Mouse (Mus musculus) kidney, embryonic 14.5 days (tissue): Measurements from ENCODE around the gene Camkk1. TPM values are rescaled to one million over a fixed set of nuclear protein-coding genes. Genes with fewer than 3 reads are reported as not detected.

Source experiments
- ATAC-seq: fragments of 200-750 bp; cut with Nextera tagmentation; 2 replicates; pipeline ENCODE4 v1.8.0; 2017; ENCODE audit warnings: moderate number of reproducible peaks, mild to moderate bottlenecking, moderate TSS enrichment, moderate library complexity; ENCODE audit not compliant: low FRiP score, low TSS enrichment
- H3K27ac ChIP-seq: fragments of 300-500 bp; sonication (generic); 2 replicates; pipeline ENCODE4 v1.5.1; 2014; ENCODE audit warnings: low read depth, mild to moderate bottlenecking, low read length, moderate library complexity, mixed read lengths
- H3K27me3 ChIP-seq: fragments of 300-500 bp; sonication (generic); 2 replicates; pipeline ENCODE4 v1.6.1; 2014; ENCODE audit warnings: mild to moderate bottlenecking, low read length; ENCODE audit not compliant: control insufficient read depth, insufficient read depth
- H3K36me3 ChIP-seq: fragments of 300-500 bp; sonication (generic); 2 replicates; pipeline ENCODE4 v1.6.1; 2014; ENCODE audit warnings: low read length, mixed read lengths; ENCODE audit not compliant: control insufficient read depth, insufficient read depth
- H3K4me1 ChIP-seq: fragments of 300-500 bp; sonication (generic); 2 replicates; pipeline ENCODE4 v1.6.1; 2014; ENCODE audit warnings: low read length, mixed read lengths; ENCODE audit not compliant: control insufficient read depth, insufficient read depth
- H3K4me2 ChIP-seq: fragments of 300-500 bp; sonication (generic); replicated peaks from 2 replicates; pipeline ENCODE4 v1.6.1; 2014; ENCODE audit warnings: low read depth, mild to moderate bottlenecking, low read length
- H3K4me3 ChIP-seq: fragments of 300-500 bp; sonication (generic); 2 replicates; pipeline ENCODE4 v1.5.1; 2014; ENCODE audit warnings: mild to moderate bottlenecking, low read length
- H3K9ac ChIP-seq: fragments of 300-500 bp; sonication (generic); 2 replicates; pipeline ENCODE4 v1.6.1; 2014; ENCODE audit warnings: low read depth, mild to moderate bottlenecking, low read length, moderate library complexity
- H3K9me3 ChIP-seq: fragments of 300-500 bp; sonication (generic); 2 replicates; pipeline ENCODE4 v1.6.1; 2016; ENCODE audit warnings: low read length; ENCODE audit not compliant: control insufficient read depth
- WGBS: fragments of 180-500 bp; shearing (Covaris S2); extraction: QIAGEN DNeasy Blood & Tissue Kit; methylation state at CpG from one replicate; pipeline ENCODE4 v1.1.7; 2014; 5-methylcytosine and 5-hydroxymethylcytosine counted together
- polyA plus RNA-seq: library from polyadenylated mRNA; unstranded; fragments of >200 nt; fragmentation: Nextera tagmentation; extraction: Ambion mirVana; gene quantifications from 2 replicates; pipeline ENCODE4 v1.2.1, GENCODE M21; 2014

Gene Camkk1
- polyA plus RNA-seq, 1 experiment from 2014 or later = 2.8 TPM

DNA sequence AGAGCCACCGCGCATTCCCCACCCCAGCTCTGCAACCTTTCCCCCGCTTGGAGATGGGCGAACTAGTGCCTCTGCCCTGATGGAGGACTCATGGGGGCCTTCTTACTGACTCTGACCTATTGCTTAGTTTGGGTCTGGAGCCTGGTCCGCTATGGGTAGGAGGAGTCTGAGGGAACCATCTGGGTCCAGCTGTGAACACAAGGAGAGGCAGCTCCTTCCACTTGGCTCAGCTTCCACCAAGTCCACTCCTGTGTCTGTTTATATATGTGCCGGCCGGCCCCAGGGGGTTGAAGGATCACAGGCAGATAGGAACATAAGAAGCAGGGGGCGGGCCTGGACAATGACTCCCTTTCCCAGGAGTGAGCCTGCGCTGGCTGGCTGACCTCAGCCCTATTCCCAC, 26.8 kb upstream of the Camkk1 start:
- 33% methylated on average over 9 of the region's 9 CpGs for WGBS
- no peaks in the 10 kb centered on the region for H3K27me3 ChIP-seq
- ATAC-seq = peak; percentile 63

DNA sequence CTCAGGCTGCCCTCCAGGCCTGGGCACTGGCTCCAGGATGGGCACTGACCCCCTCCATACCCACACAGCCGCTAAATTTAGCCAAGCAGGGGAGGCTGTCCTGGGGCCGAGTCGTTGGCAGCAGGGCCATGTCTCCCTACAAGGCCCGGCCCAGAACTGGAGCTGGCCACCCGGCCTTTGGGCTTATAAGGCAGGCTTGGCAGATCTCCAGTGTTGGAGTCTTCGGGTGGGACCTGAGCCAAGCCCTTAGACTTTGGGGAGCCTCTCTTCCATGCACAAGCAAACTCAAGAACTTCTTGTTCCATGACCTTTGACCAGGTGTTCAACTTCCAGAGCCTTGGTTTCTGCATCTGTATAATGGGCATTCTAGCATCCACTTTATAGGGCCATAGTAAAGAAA, 22.5 kb upstream of the Camkk1 start:
- no peak overlapping the region for H3K4me2 ChIP-seq
- no peak overlapping the region for H3K4me3 ChIP-seq
- peaks cover 16% of the 10 kb centered on the region for H3K4me1 ChIP-seq
- H3K9ac ChIP-seq = no peak overlapping the region
- H3K27me3 ChIP-seq = no peaks in the 10 kb centered on the region
- no peak overlapping the region for H3K27ac ChIP-seq
- H3K36me3 ChIP-seq = no peaks in the 10 kb centered on the region
- H3K9me3 ChIP-seq = no peaks in the 10 kb centered on the region
- 91% methylated on average over 6 of the region's 6 CpGs for WGBS
- no peak for ATAC-seq

More for the DNA sequence above, 26.8 kb upstream of the Camkk1 start:
- H3K4me3 ChIP-seq = no peak overlapping the region
- peaks cover 14% of the 10 kb centered on the region for H3K4me1 ChIP-seq
- peak overlapping the region; percentile 47; the same call in 1 of the 2 replicates for H3K27ac ChIP-seq
- H3K9ac ChIP-seq = no peak overlapping the region
- no peak overlapping the region for H3K4me2 ChIP-seq
- H3K36me3 ChIP-seq = no peaks in the 10 kb centered on the region
- no peaks in the 10 kb centered on the region for H3K9me3 ChIP-seq

DNA sequence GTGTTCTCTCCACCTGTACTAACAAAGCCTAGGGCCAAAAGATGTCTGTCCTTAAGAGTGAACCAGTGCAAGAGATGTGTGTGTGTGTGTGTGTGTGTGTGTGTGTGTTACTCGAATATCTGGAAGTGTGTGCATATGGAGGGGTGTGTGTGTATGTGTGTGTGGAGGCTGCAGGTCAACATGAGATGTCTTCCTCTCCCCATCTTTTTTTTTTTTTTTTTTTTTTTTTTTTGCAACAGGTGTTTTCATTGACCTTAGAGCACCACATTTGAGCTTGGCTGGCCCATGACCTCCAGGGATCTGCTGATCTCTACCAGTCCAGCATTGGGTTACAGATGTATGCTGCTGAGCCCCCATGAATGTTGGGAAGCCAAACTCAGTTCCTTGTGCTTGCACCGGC, 22.0 kb upstream of the Camkk1 start:
- Histone ChIP-seq H3K27me3 (no peaks in the 10 kb centered on the region), H3K9ac (no peak overlapping the region), H3K36me3 (no peaks in the 10 kb centered on the region), H3K4me1 (peaks cover 16% of the 10 kb centered on the region), H3K4me2 (no peak overlapping the region), H3K27ac (no peak overlapping the region), H3K4me3 (no peak overlapping the region), H3K9me3 (no peaks in the 10 kb centered on the region)
- ATAC-seq = no peak
- WGBS = 87% methylated on average over 2 of the region's 2 CpGs

DNA sequence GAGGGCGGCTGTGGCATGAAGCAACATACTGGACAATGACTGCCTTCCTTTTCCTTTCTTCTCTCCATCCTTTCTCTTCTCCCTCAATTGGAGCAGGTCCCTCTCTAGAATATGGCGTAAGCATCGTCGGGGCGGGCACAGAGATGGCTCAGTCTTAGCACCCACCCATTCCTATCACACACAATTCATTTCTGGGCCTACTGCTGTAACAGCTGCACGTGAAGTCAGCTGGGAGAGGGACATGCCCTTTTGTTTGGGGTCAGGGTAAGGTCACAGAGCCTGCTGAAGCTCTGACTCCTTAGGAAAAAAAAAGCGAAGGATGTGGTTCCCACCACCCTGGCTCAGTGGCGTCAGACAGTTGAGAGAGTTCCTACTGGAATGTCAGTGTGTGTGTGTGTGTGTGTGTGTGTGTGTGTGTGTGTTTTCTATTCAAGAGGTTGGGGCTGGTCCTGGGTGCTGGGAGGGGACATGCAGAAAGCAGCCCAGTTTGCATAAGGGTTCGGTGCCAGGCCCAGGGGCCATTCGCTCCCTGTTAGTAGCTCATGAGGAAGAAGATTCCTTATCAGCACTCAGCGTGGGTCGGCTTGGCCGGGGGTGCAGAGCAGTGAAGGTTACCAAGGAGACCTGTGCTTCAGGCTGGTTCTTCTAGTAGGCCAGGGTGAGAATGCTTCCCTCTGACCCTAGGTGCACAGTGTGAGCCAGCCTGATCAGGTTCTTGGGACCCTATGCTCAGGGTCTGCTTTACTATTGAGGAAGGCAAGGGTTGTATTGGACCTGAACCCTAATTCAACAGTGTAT, 21.1 kb upstream of the Camkk1 start:
- H3K4me3 ChIP-seq = no peak overlapping the region
- no peak for ATAC-seq
- no peak overlapping the region for H3K4me2 ChIP-seq
- no peak overlapping the region for H3K27ac ChIP-seq
- no peaks in the 10 kb centered on the region for H3K27me3 ChIP-seq
- no peaks in the 10 kb centered on the region for H3K9me3 ChIP-seq
- H3K4me1 ChIP-seq = peaks cover 9% of the 10 kb centered on the region; the same call in 1 of the 2 replicates
- H3K9ac ChIP-seq = no peak overlapping the region
- no peaks in the 10 kb centered on the region for H3K36me3 ChIP-seq
- WGBS = 67% methylated on average over 13 of the region's 13 CpGs

DNA sequence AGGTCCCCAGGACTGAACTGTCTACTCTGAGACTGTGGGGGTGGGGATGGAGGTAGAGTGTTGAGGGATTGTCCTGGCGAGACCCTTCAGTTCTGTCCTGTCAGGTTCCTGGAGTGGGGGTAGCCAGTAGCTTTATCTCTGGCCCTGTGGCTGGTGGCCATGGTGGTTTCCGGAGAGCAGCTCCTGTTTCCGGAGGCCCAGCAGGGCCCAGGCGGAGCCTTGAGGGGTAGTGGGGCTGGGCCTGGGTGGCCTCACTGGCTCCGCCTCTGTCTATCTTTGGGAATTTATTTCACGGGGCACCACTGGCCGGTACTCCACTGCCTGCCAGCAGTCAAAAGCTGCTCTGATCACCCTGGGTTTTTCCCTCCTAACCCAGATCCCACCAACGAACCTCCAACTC, 20.0 kb upstream of the Camkk1 start, which contains the start of gene P2rx1:
P2rx1 (plus strand) TSS at position 333 of the 400 bp plus-strand sequence.
- no peaks in the 10 kb centered on the region for H3K9me3 ChIP-seq
- no peak within 1 kb of the TSS for H3K27ac ChIP-seq
- 34% methylated on average over 8 of the region's 8 CpGs for WGBS
- no peak within 1 kb of the TSS for H3K4me2 ChIP-seq
- no peaks in the 10 kb centered on the region for H3K36me3 ChIP-seq
- no peak within 1 kb of the TSS for H3K9ac ChIP-seq
- H3K27me3 ChIP-seq = no peaks in the 10 kb centered on the region
- no peak within 1 kb of the TSS for H3K4me3 ChIP-seq
- ATAC-seq = 0 out of 2 replicates have a peak, but pooled peaks have one; percentile 17
- H3K4me1 ChIP-seq = peaks cover 9% of the 10 kb centered on the region; the same call in 1 of the 2 replicates

DNA sequence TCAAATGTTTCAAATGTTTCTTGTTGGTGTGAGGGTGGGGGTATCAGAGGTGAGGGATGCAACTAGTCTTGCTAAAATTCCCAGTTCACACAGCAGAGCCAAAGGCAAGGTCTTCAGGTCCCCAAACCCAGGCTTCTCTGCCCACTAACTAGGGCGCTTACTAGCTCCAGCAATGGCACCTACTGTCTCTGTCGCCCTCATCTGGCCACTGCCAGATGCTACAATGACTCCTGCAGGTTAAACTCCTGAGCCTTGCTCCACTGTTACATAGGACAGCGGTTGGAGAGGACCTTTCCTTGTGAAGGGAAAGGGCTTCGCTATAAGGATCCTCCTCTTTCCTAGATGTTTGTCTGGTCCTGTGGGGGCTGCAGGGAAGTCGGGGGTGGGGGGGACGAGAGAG, 17.8 kb upstream of the Camkk1 start:
- WGBS = 7% methylated on average over 6 of the region's 6 CpGs
- ATAC-seq = 0 out of 2 replicates have a peak, but pooled peaks have one; percentile 25
- Histone ChIP-seq H3K9ac (no peak overlapping the region), H3K4me1 (peaks cover 9% of the 10 kb centered on the region; the same call in 1 of the 2 replicates), H3K9me3 (no peaks in the 10 kb centered on the region), H3K36me3 (no peaks in the 10 kb centered on the region), H3K27me3 (no peaks in the 10 kb centered on the region), H3K4me3 (no peak overlapping the region), H3K27ac (no peak overlapping the region), H3K4me2 (no peak overlapping the region)

DNA sequence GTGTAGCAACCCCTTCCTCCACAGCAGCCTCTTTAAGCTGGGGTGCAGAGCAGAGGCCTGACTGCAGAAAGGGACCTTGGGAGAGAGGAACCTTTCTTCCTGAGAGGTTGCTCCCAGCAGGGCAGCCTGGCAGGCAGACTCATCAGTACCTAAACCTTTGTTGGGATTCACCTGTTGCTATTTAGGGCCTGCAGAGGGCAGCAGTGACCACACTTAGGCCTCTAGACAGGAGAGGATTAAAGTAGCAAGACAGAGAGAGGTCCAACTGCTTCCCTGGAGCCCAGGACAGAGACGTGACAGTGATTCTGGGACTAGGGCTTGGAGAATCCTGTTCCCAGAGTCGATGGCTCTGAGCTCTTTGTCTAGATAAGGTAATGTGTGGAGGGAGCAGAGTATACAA, 12.4 kb upstream of the Camkk1 start:
- Histone ChIP-seq H3K9ac (no peak overlapping the region), H3K36me3 (no peaks in the 10 kb centered on the region), H3K9me3 (no peaks in the 10 kb centered on the region), H3K27ac (no peak overlapping the region), H3K4me1 (no peaks in the 10 kb centered on the region), H3K27me3 (peaks cover 6% of the 10 kb centered on the region; the same call in 1 of the 2 replicates), H3K4me3 (no peak overlapping the region), H3K4me2 (no peak overlapping the region)
- peak; percentile 64 for ATAC-seq
- 10% methylated on average over 2 of the region's 2 CpGs for WGBS

DNA sequence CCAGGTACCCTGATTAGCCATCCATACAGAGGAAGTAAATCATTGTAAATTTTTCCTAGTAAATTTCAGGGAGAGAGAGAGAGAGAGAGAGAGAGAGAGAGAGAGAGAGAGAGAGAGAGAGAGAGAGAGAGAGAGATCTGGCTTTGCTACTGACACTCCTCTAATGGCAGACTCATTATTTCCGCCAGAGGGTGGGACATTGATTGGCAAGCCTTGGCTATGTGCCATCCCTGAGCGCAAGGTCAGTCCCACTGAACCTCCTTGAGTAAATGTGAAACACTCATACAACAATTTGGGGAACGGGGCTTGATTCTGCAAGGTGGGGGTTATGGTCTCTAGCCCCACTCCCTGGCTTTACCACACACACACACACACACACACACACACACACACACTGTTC, 11.7 kb upstream of the Camkk1 start:
- no peak overlapping the region for H3K27ac ChIP-seq
- no peak overlapping the region for H3K9ac ChIP-seq
- H3K27me3 ChIP-seq = peaks cover 6% of the 10 kb centered on the region; the same call in 1 of the 2 replicates
- 70% methylated on average over 3 of the region's 3 CpGs for WGBS
- H3K4me3 ChIP-seq = no peak overlapping the region
- no peaks in the 10 kb centered on the region for H3K36me3 ChIP-seq
- H3K4me2 ChIP-seq = no peak overlapping the region
- H3K4me1 ChIP-seq = no peaks in the 10 kb centered on the region
- H3K9me3 ChIP-seq = no peaks in the 10 kb centered on the region
- no peak for ATAC-seq

DNA sequence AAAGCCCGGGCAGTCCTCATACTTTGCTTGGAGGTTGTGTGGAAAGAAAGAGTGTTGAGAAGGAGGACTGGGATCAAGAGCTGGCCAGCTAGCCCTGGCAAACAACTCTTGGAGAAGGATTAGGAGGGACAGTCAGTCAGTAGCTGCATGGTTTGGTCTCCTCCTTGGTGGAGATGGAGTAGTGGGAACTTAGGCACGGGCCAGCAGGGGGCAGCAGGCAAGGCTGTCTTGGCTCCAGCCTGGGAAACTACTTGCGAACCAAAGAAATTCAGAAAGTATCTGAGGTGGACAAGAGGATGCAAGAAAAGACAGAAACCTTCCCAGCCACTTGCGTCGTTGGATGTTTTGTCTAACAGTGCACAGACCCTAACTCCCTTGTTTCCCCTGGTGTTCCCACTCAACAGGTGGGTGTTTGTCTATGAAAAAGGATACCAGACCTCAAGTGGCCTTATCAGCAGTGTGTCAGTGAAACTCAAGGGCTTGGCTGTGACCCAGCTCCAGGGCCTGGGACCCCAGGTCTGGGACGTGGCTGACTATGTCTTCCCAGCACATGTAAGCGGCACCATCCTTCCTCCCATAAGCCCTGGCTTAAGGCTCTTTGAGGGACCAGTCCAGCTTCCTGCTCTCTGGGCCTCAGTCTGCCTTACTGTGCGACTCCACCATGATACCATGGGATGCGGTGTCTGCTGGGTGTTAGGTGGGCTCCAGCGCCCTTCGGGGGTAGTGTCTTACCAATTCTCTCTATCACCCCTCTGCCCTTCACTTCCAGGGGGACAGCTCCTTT, 10.9 kb upstream of the Camkk1 start:
- H3K9me3 ChIP-seq = no peaks in the 10 kb centered on the region
- no peak overlapping the region for H3K27ac ChIP-seq
- H3K4me1 ChIP-seq = no peaks in the 10 kb centered on the region
- H3K9ac ChIP-seq = no peak overlapping the region
- no peaks in the 10 kb centered on the region for H3K36me3 ChIP-seq
- H3K27me3 ChIP-seq = peaks cover 6% of the 10 kb centered on the region; the same call in 1 of the 2 replicates
- no peak overlapping the region for H3K4me2 ChIP-seq
- ATAC-seq = no peak
- 62% methylated on average over 11 of the region's 11 CpGs for WGBS
- no peak overlapping the region for H3K4me3 ChIP-seq
